Mouse (Mus musculus) brown adipose tissue, adult 24 weeks (tissue): ENCODE data around the gene Palld. TPM values are rescaled to one million over a fixed set of nuclear protein-coding genes. Genes with fewer than 3 reads are reported as not detected.

ENCODE experiments used
- H3K27ac ChIP-seq: fragments of 200-500 bp; replicated peaks from 2 replicates; pipeline ENCODE4 v1.5.1; 2012; ENCODE audit warnings: low read depth, mild to moderate bottlenecking, low read length
- H3K4me1 ChIP-seq: fragments of 200-500 bp; 2 replicates; pipeline ENCODE4 v1.6.1; 2012; ENCODE audit warnings: low read length, mixed read lengths; ENCODE audit not compliant: control insufficient read depth, insufficient read depth, insufficient read length
- H3K4me3 ChIP-seq: fragments of 200-500 bp; 2 replicates; pipeline ENCODE4 v1.5.1; 2012; ENCODE audit warnings: low read depth, mild to moderate bottlenecking, low read length, moderate library complexity; ENCODE audit not compliant: insufficient read depth
- polyA plus RNA-seq: library from polyadenylated mRNA; stranded (reverse); fragments of >200 nt; gene quantifications from 2 replicates; pipeline ENCODE4 v1.2.4, GENCODE M21; 2012; ENCODE audit not compliant: missing spikeins, insufficient read depth, insufficient read length

The Palld gene
- polyA plus RNA-seq, 1 experiment: 14.7 TPM

- Histone ChIP-seq H3K4me1 (no peaks in the 10 kb centered on the region), H3K27ac (no peak overlapping the region), H3K4me3 (no peak overlapping the region)
Observed at GRCm38 (mm10) chr8:61480260-61480967, 422.1 kb downstream of the Palld start.

GRCm38 (mm10) chr8:61479506-61480214 is 422.8 kb downstream of the Palld start:
- H3K4me3 ChIP-seq: no peak overlapping the region
- H3K4me1 ChIP-seq: no peaks in the 10 kb centered on the region
- no peak overlapping the region for H3K27ac ChIP-seq

GRCm38 (mm10) chr8:61478793-61479192 is 423.7 kb downstream of the Palld start:
- Histone ChIP-seq H3K4me1 (no peaks in the 10 kb centered on the region), H3K27ac (no peak overlapping the region), H3K4me3 (no peak overlapping the region)

GRCm38 (mm10) chr8:61478150-61478549 is 424.3 kb downstream of the Palld start:
- Histone ChIP-seq H3K4me3 (no peak overlapping the region), H3K4me1 (no peaks in the 10 kb centered on the region), H3K27ac (no peak overlapping the region)

GRCm38 (mm10) chr8:61476160-61476559 is 426.3 kb downstream of the Palld start:
- no peak overlapping the region for H3K4me3 ChIP-seq
- H3K27ac ChIP-seq: no peak overlapping the region
- H3K4me1 ChIP-seq: no peaks in the 10 kb centered on the region

GRCm38 (mm10) chr8:61475251-61475673 is 427.2 kb downstream of the Palld start:
- no peak overlapping the region for H3K4me3 ChIP-seq
- H3K4me1 ChIP-seq: no peaks in the 10 kb centered on the region
- no peak overlapping the region for H3K27ac ChIP-seq

- no peak overlapping the region for H3K27ac ChIP-seq
- no peaks in the 10 kb centered on the region for H3K4me1 ChIP-seq
- H3K4me3 ChIP-seq: no peak overlapping the region
Observed at GRCm38 (mm10) chr8:61470213-61470612, 432.3 kb downstream of the Palld start.

- Histone ChIP-seq H3K4me1 (no peaks in the 10 kb centered on the region), H3K4me3 (no peak overlapping the region), H3K27ac (no peak overlapping the region)
Observed at GRCm38 (mm10) chr8:61467553-61467815, 435.0 kb downstream of the Palld start.

GRCm38 (mm10) chr8:61466696-61467552 is 435.6 kb downstream of the Palld start:
- Histone ChIP-seq H3K4me3 (no peak overlapping the region), H3K27ac (no peak overlapping the region), H3K4me1 (no peaks in the 10 kb centered on the region)

- H3K4me1 ChIP-seq: no peaks in the 10 kb centered on the region
- H3K4me3 ChIP-seq: no peak overlapping the region
Observed at GRCm38 (mm10) chr8:61464393-61464792, 438.1 kb downstream of the Palld start.

GRCm38 (mm10) chr8:61462221-61462620 is 440.3 kb downstream of the Palld start:
- Histone ChIP-seq H3K4me3 (no peak overlapping the region), H3K27ac (no peak overlapping the region), H3K4me1 (no peaks in the 10 kb centered on the region)

More at GRCm38 (mm10) chr8:61464393-61464792, 438.1 kb downstream of the Palld start:
- no peak overlapping the region for H3K27ac ChIP-seq

Other genes starting within 250 kb of the Palld start
- gene Ddx60, start 25.4 kb upstream of the Palld start, polyA plus RNA-seq: 0.83 and 1.1 TPM in 2 replicates
- not detected in 2 replicates for gene Anxa10, start 220.5 kb upstream of the Palld start, polyA plus RNA-seq